Mouse (Mus musculus) small intestine, adult 2 months (tissue): ENCODE data around the gene Gm5737. TPM values are rescaled to one million over a fixed set of nuclear protein-coding genes. Genes with fewer than 3 reads are reported as not detected.

Experiments
- H3K27ac ChIP-seq: fragments of 200-500 bp; 2 replicates; pipeline ENCODE4 v1.5.1; 2012; ENCODE audit warnings: low read depth, low read length, control low read depth, inconsistent platforms; ENCODE audit not compliant: insufficient read depth
- H3K27me3 ChIP-seq: fragments of 200-500 bp; 2 replicates; pipeline ENCODE4 v1.6.1; 2012; ENCODE audit warnings: mild to moderate bottlenecking, moderate library complexity, low read length, inconsistent platforms; ENCODE audit not compliant: control insufficient read depth, insufficient read depth
- H3K36me3 ChIP-seq: fragments of 200-500 bp; 2 replicates; pipeline ENCODE4 v1.6.1; 2012; ENCODE audit warnings: mild to moderate bottlenecking, low read length, control low read depth, inconsistent platforms; ENCODE audit not compliant: control insufficient read depth, insufficient read depth
- H3K4me1 ChIP-seq: fragments of 200-500 bp; 2 replicates; pipeline ENCODE4 v1.6.1; 2012; ENCODE audit warnings: low read length, inconsistent platforms, mixed read lengths; ENCODE audit not compliant: control insufficient read depth, insufficient read depth, insufficient read length
- H3K4me3 ChIP-seq: fragments of 200-500 bp; 2 replicates; pipeline ENCODE4 v1.5.1; 2012; ENCODE audit warnings: low read depth, mild to moderate bottlenecking, control low read depth, inconsistent platforms, low read length, moderate library complexity
- CTCF ChIP-seq: fragments of 200-500 bp; IDR thresholded peaks from 2 replicates; pipeline ENCODE4 v1.5.1; 2012; ENCODE audit warnings: low read depth, mild to moderate bottlenecking, control low read depth, inconsistent platforms, low read length, moderate library complexity, mixed read lengths; ENCODE audit not compliant: insufficient replicate concordance, insufficient read length; ENCODE audit errors: extremely low read depth
- POLR2A ChIP-seq: fragments of 200-500 bp; IDR thresholded peaks from 2 replicates; pipeline ENCODE4 v1.6.1; 2012; ENCODE audit warnings: low read depth, mild to moderate bottlenecking, control low read depth, inconsistent platforms, low read length, moderate library complexity
- WGBS: fragments of 180-500 bp; shearing (Covaris S2); methylation state at CpG from one replicate; pipeline ENCODE4 v1.1.7; 2018; 5-methylcytosine and 5-hydroxymethylcytosine counted together
- polyA plus RNA-seq: library from polyadenylated mRNA; depleted of rRNA; stranded (reverse); fragments of >200 nt; gene quantifications from 2 replicates; pipeline ENCODE4 v1.2.3, GENCODE M21; 2012

Gm5737 gene
- polyA plus RNA-seq, 1 experiment, result not detected

DNA sequence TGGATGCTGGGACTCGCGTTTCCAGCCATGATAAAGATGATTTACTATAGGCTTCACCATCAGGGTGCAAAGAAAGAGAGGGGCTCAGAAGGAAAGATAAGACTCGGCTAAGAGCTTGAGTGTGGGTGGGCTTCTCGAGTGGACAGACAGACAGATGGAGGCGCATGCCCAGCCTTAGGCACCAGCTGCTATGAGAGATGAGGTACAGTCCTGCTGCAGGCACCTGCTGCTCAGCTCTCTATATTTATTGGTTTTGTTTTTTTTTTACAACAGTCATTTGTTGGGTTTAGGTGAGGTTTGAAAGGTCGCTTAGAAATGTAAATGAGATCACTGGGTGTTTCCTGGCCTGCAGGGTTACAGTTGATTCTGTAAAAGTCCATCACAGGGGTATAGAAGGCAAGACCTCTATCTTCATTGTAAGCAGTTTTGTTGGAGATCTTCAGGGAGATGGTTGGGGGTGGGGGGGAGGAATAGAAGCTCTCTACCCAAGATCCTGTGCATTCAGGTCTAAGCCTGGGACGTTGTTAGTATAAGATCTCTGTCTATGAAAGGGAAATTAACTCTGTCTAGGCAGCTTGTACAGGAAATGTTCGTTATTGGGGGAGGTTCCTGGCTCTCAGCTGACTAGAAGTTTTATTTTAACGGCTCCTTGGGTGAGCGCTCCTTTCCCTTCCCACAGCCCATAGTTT lies 48.8 kb downstream of the Gm5737 start:
- no peaks in the 10 kb centered on the region for H3K27me3 ChIP-seq
- no peak overlapping the region for H3K4me3 ChIP-seq
- H3K4me1 ChIP-seq, result peaks cover 28% of the 10 kb centered on the region
- 19% methylated on average over 10 of the region's 10 CpGs for WGBS
- H3K36me3 ChIP-seq, result no peaks in the 10 kb centered on the region
- TF ChIP-seq POLR2A (no peak), CTCF (no peak)
- peak overlapping the region; percentile 70 for H3K27ac ChIP-seq

DNA sequence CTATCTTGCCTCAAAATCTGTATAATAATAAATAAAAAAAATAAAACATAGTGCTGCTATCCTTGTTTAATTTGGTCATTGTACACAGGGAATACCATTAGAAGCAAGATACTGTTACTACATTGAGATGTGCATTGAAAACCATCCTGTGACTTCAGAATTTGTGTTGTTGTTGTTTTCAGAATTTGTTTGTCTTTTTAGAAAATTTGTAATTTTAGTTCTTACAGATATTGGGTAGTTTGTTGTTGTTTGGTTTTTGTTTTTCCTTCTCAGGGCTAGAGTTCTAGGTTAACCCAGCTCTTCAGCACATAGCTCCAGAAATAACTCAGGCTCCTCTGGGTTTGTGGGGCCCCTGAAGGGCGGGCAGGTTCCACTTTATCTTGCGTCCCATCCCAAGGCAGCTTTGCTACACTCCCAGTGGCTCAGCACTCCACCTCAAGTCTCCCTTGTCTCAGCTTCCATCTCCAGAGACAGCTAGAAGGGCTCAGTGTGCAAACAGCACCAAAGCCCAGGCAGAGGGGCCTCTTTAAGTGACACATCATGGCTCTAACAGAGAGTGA lies 49.4 kb downstream of the Gm5737 start:
- WGBS, result 37% methylated on average over 2 of the region's 2 CpGs
- Histone ChIP-seq H3K4me1 (peaks cover 30% of the 10 kb centered on the region), H3K27ac (no peak overlapping the region)

GRCm38 (mm10) chr7:120862196-120862595 lies 50.0 kb downstream of the Gm5737 start:
- no peaks in the 10 kb centered on the region for H3K36me3 ChIP-seq
- H3K4me1 ChIP-seq, result peaks cover 30% of the 10 kb centered on the region
- no peak overlapping the region for H3K4me3 ChIP-seq
- TF ChIP-seq CTCF (no peak), POLR2A (no peak)
- no peak overlapping the region for H3K27ac ChIP-seq
- H3K27me3 ChIP-seq, result no peaks in the 10 kb centered on the region
- WGBS, result 57% methylated on average over 3 of the region's 3 CpGs

More for the DNA sequence above, 49.4 kb downstream of the Gm5737 start:
- no peak for TF ChIP-seq CTCF
- TF ChIP-seq POLR2A, result no peak
- no peaks in the 10 kb centered on the region for H3K27me3 ChIP-seq
- H3K36me3 ChIP-seq, result no peaks in the 10 kb centered on the region
- no peak overlapping the region for H3K4me3 ChIP-seq

DNA sequence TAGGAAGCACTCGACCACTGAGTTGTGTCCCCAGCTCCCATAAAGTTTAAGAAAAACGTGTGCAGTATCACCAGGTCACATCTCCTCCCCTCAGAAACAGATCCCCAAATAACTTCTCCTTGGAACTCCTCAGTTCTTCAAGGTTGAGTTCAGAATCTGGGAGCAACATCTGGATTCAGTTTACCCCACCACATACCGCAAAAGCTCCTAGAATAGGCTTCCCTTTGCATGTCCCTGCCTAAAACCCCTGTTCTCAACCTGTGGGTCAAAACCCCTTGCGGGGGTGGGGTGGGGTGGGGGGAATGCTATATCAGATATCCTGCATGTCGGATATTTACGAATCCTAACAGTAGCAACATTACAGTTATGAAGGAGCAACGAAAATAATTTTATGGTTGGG lies 50.5 kb downstream of the Gm5737 start:
- no peak overlapping the region for H3K4me3 ChIP-seq
- H3K27ac ChIP-seq, result no peak overlapping the region
- TF ChIP-seq POLR2A (no peak), CTCF (no peak)
- H3K36me3 ChIP-seq, result no peaks in the 10 kb centered on the region
- H3K4me1 ChIP-seq, result peaks cover 33% of the 10 kb centered on the region
- WGBS, result 84% methylated on average over 7 of the region's 7 CpGs
- H3K27me3 ChIP-seq, result no peaks in the 10 kb centered on the region

DNA sequence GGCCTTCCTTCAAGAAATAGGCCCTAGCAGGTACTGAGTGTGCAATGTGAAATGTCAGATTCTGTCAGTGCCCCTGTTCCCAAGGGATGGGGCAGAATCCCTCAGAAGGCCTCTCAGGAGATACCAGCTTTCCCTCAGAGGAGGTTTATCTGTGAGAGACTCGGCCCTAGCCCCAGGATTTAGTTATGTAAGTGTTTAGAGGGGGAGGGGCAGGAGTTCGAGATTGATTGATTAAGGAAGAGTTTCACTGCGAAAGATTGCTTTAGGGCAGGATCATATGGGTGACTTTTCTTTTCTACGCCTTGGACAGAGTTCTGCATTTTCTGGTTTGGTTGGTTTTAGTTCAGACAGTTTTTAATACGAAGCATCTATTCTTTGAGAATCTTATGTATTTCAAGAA lies 51.3 kb downstream of the Gm5737 start:
- Histone ChIP-seq H3K27ac (no peak overlapping the region), H3K4me3 (no peak overlapping the region), H3K36me3 (no peaks in the 10 kb centered on the region), H3K4me1 (peaks cover 38% of the 10 kb centered on the region), H3K27me3 (no peaks in the 10 kb centered on the region)
- WGBS, result 57% methylated on average over 5 of the region's 5 CpGs
- TF ChIP-seq POLR2A, result no peak
- TF ChIP-seq CTCF, result no peak

DNA sequence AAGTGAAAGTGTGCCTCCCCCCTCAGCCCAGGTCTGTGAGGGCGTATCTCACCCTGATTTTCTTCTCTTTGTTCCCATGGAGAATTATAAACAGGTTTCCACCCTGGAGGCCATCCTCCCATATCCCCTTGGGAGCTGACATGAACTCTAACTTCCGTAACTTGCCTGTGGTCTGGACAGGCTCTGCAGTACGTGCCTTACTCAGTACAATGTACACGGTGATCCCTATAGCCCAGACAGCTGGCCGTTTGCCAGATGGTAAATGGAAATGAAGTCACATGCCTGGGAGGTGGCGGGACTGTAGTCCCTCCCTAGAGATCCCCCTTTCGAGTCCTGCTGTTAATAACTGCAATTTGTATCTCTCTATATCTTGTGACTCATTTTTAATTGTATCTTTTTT lies 52.9 kb downstream of the Gm5737 start:
- WGBS, result 5% methylated on average over 7 of the region's 7 CpGs
- Histone ChIP-seq H3K36me3 (no peaks in the 10 kb centered on the region), H3K4me3 (no peak overlapping the region)

GRCm38 (mm10) chr7:120865832-120866231 lies 53.7 kb downstream of the Gm5737 start:
- peak overlapping the region; percentile 60 for H3K27ac ChIP-seq
- no peaks in the 10 kb centered on the region for H3K36me3 ChIP-seq
- no peak overlapping the region for H3K4me3 ChIP-seq
- 61% methylated on average over 4 of the region's 4 CpGs for WGBS
- H3K27me3 ChIP-seq, result no peaks in the 10 kb centered on the region
- TF ChIP-seq POLR2A (no peak), CTCF (no peak)
- H3K4me1 ChIP-seq, result peaks cover 31% of the 10 kb centered on the region

More for the DNA sequence above, 52.9 kb downstream of the Gm5737 start:
- no peak for TF ChIP-seq POLR2A
- no peak for TF ChIP-seq CTCF
- Histone ChIP-seq H3K27me3 (no peaks in the 10 kb centered on the region), H3K27ac (peak overlapping the region; percentile 50), H3K4me1 (peaks cover 37% of the 10 kb centered on the region)
